Mouse (Mus musculus): ENCODE results near the gene Nat9.

Gene Nat9

DNA sequence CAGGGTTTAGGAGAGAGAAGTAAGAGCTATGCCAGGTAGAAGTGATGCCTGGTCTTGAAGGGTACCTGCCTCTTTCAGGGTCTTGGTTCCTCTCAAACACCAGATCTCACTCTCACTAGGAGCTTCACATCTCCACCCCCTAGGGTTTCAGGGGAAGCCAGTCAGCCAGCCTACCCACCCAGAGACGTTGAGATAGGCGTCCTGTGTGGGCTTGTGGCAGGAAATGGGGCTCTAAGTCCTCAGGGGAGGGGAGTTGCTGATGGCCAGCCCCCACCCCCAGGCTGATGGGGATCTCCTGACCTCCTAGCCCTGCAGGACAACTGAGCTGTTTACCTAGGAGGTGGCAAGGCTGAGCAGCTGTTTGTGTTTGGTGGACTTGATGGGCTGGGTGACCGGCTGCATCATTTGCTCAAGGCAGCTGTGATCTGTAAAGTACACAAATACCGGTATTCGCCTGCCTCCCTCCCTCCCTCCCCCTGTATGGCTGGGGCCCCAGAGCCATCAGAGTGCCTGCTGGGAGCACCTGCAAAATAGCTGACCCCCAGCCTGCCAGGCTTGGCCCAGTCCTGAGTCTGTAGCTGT, 32.5 kb downstream of the Nat9 start:
- no peak for DNase-seq (ENCODE audit: low read depth, low spot score)

DNA sequence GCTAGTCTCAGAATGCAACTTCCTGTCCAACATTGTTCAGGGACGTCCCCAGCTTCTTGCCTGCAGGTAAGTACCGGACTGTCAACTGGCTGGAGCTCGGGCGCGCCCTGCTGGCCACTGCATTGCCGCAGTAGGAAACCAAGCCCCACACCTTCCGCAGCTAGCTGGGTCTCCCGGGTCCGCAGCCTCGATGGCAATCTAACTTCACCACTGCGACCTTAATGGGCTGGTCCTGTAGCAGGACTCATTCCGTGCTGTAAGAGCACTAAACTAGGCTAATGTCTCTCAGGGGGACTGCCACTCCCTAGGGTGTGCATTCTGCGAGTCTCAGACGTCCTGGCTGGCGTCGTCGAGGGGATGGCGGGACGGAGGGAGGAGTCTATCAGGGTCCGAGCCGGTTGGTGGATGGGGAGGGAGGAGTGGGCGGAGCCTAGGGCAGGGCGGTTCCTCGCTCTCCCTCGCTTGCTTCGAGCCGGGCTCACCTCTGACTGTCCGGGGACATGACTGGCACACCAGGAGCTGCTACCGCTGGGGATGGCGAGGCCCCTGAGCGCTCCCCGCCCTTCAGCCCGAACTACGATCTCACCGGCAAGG, 33.9 kb downstream of the Nat9 start:
- peak; percentile 79 for DNase-seq (ENCODE audit: low read depth, low spot score)

GRCm38 (mm10) chr11:115153088-115153487, 34.6 kb downstream of the Nat9 start:
- no peak for DNase-seq (ENCODE audit: low read depth, low spot score)

GRCm38 (mm10) chr11:115151755-115152429, 35.8 kb downstream of the Nat9 start:
- peak; percentile 84 for DNase-seq (ENCODE audit: low read depth, low spot score)

GRCm38 (mm10) chr11:115150741-115151254, 36.9 kb downstream of the Nat9 start:
- DNase-seq (ENCODE audit: low read depth, low spot score): peak; percentile 33

- no peak for DNase-seq (ENCODE audit: low read depth, low spot score)
Observed at GRCm38 (mm10) chr11:115147813-115148212, 39.8 kb downstream of the Nat9 start.

DNA sequence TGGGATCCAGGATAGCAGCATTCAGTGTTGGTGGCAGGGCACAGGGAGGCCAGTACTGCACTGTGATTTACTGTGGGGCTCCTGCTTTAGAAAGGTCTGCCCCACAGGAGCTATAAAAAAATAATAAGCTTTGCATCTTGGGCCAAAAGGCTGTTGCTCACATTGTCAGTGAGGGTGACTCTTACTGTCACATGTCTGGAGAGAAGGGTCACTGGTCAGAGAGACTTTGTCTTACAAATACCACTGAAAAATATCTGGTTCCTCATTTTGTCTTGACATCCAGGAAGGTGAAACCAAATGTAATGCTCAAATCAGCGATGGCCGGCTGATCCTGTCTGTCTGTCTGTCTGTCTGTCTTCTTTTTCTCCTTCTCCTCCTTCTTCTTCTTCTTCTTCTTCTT, 45.7 kb downstream of the Nat9 start:
- DNase-seq (ENCODE audit: low read depth, low spot score): no peak

DNA sequence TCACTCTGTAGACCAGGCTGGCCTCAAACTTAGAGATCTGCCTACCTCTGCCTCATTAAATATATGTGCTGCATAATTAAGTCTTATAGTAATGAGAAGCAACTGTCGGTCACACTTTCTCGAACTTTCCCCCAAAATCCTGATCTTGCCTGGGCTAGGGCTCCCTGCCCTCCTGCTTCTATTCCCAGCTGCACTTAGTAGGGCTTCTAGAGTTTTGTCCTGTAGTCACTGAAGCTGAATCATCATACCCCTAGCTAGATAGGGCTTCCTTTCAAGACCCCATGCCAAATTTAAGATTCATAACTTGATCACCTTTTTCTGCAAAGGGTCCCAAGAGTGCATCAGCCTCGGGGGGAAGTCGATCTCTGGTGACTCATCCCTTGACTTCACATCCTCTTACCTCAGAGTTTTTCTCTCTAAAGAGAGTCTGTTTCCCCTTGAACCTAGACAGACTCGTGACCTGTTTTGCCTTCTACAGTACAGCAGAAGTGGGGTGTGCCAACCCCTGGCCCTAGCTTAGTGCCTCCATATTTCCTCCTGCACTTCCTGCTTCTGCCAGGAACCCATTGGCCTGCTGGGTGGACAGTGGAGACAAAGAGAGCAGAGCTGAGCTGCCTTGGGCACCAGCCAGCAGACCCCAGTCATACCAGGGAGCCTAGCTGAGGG, 48.9 kb downstream of the Nat9 start:
- no peak for DNase-seq (ENCODE audit: low read depth, low spot score)

- no peak for DNase-seq (ENCODE audit: low read depth, low spot score)
Observed at GRCm38 (mm10) chr11:115133800-115134199, 53.9 kb downstream of the Nat9 start, which contains the start of gene Cd300lf. Cd300lf (minus strand) TSS chr11:115133992.

All from mesoderm, embryonic 11.5 days (tissue).